Mouse (Mus musculus) ES-Bruce4 (cell line): ENCODE results near the gene Adamtsl4. TPM values are rescaled to one million over a fixed set of nuclear protein-coding genes. Genes with fewer than 3 reads are reported as not detected.

Experiments
- H3K27ac ChIP-seq: 2 replicates; pipeline ENCODE4 v1.5.1; 2012; ENCODE audit warnings: low read length, inconsistent platforms; ENCODE audit not compliant: insufficient read depth
- H3K27me3 ChIP-seq: 2 replicates; pipeline ENCODE4 v1.6.1; 2012; ENCODE audit warnings: mild to moderate bottlenecking, low read length, inconsistent platforms; ENCODE audit not compliant: control insufficient read depth, poor library complexity, insufficient read depth, severe bottlenecking
- H3K36me3 ChIP-seq: 2 replicates; pipeline ENCODE4 v1.6.1; 2012; ENCODE audit warnings: inconsistent platforms, mild to moderate bottlenecking, low read length, moderate library complexity; ENCODE audit not compliant: control insufficient read depth, poor library complexity, insufficient read depth, severe bottlenecking
- H3K4me1 ChIP-seq: one replicate; pipeline ENCODE4 v1.8.1; 2011; ENCODE audit warnings: low read length; ENCODE audit not compliant: control insufficient read depth, insufficient read depth
- H3K4me3 ChIP-seq: 2 replicates; pipeline ENCODE4 v1.5.1; 2011; ENCODE audit warnings: low read depth, mild to moderate bottlenecking, low read length
- H3K9ac ChIP-seq: 2 replicates; pipeline ENCODE4 v1.6.1; 2012; ENCODE audit warnings: low read depth, mild to moderate bottlenecking, inconsistent platforms; ENCODE audit not compliant: poor library complexity, severe bottlenecking
- H3K9me3 ChIP-seq: replicated peaks from 2 replicates; pipeline ENCODE4 v1.6.1; 2012; ENCODE audit warnings: mild to moderate bottlenecking, low read length, inconsistent platforms; ENCODE audit not compliant: control insufficient read depth, poor library complexity, insufficient read depth, severe bottlenecking
- CTCF ChIP-seq: IDR thresholded peaks from one replicate; pipeline ENCODE4 v1.8.1; 2011; ENCODE audit warnings: low read depth, low read length
- EP300 ChIP-seq: IDR thresholded peaks from 2 replicates; pipeline ENCODE4 v1.6.1; 2011; ENCODE audit warnings: low read depth, low read length; ENCODE audit not compliant: insufficient read depth
- POLR2A ChIP-seq: IDR thresholded peaks from one replicate; pipeline ENCODE4 v1.8.1; 2011; ENCODE audit warnings: low read length; ENCODE audit not compliant: insufficient read depth
- polyA plus RNA-seq: library from polyadenylated mRNA; stranded (reverse); fragments of >200 nt; gene quantifications from 2 replicates; pipeline ENCODE4 v1.2.4, GENCODE M21; 2011; ENCODE audit warnings: low read depth; ENCODE audit not compliant: missing spikeins, insufficient read depth, insufficient read length

Gene Adamtsl4
- 6.9 and 10.1 TPM in 2 replicates for polyA plus RNA-seq

- Histone ChIP-seq H3K9ac (peak within 1 kb of the TSS; percentile 62), H3K4me1 (peaks cover 10% of the 10 kb centered on the region), H3K36me3 (no peaks in the 10 kb centered on the region), H3K4me3 (peak within 1 kb of the TSS; percentile 56), H3K27me3 (no peaks in the 10 kb centered on the region), H3K9me3 (no peaks in the 10 kb centered on the region), H3K27ac (no peak within 1 kb of the TSS)
- TF ChIP-seq POLR2A, result no peak
- TF ChIP-seq CTCF, result no peak
- no peak for TF ChIP-seq EP300
Measured at GRCm38 (mm10) chr3:95687524-95688421, at the start of gene Adamtsl4. Gene Adamtsl4 (minus strand): TSS chr3:95687917.

GRCm38 (mm10) chr3:95735071-95735670, 47.5 kb upstream of the Adamtsl4 start:
- no peaks in the 10 kb centered on the region for H3K27me3 ChIP-seq
- no peak overlapping the region for H3K9ac ChIP-seq
- H3K36me3 ChIP-seq, result no peaks in the 10 kb centered on the region
- H3K27ac ChIP-seq, result no peak overlapping the region
- peaks cover 7% of the 10 kb centered on the region for H3K4me1 ChIP-seq
- no peaks in the 10 kb centered on the region for H3K9me3 ChIP-seq
- no peak for TF ChIP-seq EP300
- TF ChIP-seq CTCF, result no peak
- no peak for TF ChIP-seq POLR2A
- peak overlapping the region; percentile 1; the same call in 1 of the 2 replicates for H3K4me3 ChIP-seq

DNA sequence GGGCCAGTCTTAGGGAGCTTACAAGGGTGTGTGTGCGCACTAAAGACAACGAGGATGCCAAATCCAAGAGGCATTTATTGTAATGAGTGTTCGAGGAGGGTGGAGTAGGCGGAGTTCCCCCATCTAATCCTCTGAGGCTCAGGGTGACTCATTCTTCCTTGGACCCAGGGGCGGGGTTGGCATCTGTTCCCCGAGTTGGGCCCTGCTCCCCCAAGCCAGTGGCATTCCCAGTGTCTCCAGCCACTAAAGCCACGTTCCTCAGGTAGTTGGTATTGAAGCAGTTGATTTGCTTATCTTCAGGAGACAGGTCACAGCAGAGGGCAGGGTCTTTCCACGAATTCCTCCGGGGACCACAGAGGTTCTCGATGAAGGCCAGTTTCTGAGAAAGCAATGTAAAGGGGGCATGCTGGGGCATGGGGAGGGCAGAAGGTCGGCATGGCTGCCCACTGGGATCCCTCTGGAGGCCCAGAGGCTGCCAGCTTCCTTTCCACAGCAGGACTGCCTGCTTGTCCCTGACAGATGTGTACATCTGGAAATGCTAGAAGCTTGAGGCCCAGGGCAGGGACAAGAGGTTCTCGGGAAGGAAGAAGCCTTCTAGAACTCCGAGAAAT, 46.5 kb upstream of the Adamtsl4 start:
- Histone ChIP-seq H3K9ac (no peak overlapping the region), H3K27me3 (no peaks in the 10 kb centered on the region), H3K36me3 (no peaks in the 10 kb centered on the region), H3K4me3 (no peak overlapping the region), H3K4me1 (peaks cover 7% of the 10 kb centered on the region), H3K9me3 (no peaks in the 10 kb centered on the region), H3K27ac (no peak overlapping the region)
- TF ChIP-seq POLR2A (no peak), CTCF (no peak), EP300 (no peak)

GRCm38 (mm10) chr3:95732744-95733521, 45.2 kb upstream of the Adamtsl4 start:
- Histone ChIP-seq H3K27me3 (no peaks in the 10 kb centered on the region), H3K36me3 (no peaks in the 10 kb centered on the region), H3K4me1 (peaks cover 7% of the 10 kb centered on the region), H3K9ac (no peak overlapping the region), H3K27ac (no peak overlapping the region), H3K4me3 (no peak overlapping the region), H3K9me3 (no peaks in the 10 kb centered on the region)
- TF ChIP-seq POLR2A (no peak), CTCF (no peak), EP300 (no peak)

- no peak overlapping the region for H3K4me3 ChIP-seq
- H3K36me3 ChIP-seq, result no peaks in the 10 kb centered on the region
Measured at GRCm38 (mm10) chr3:95732297-95732696, 44.6 kb upstream of the Adamtsl4 start.

More at GRCm38 (mm10) chr3:95732297-95732696, 44.6 kb upstream of the Adamtsl4 start:
- TF ChIP-seq EP300 (no peak), POLR2A (no peak), CTCF (no peak)
- H3K9me3 ChIP-seq, result no peaks in the 10 kb centered on the region
- H3K27ac ChIP-seq, result no peak overlapping the region
- peaks cover 3% of the 10 kb centered on the region for H3K4me1 ChIP-seq
- no peaks in the 10 kb centered on the region for H3K27me3 ChIP-seq
- H3K9ac ChIP-seq, result no peak overlapping the region
